Mouse (Mus musculus) bone marrow macrophage, adult 2 months (primary cell): Measurements from ENCODE around the gene Fam76a. TPM values are rescaled to one million over a fixed set of nuclear protein-coding genes. Genes with fewer than 3 reads are reported as not detected.
"Not testable (repeated sequence)": the region's sequence is repeated elsewhere in the genome, so short reads cannot be mapped to it uniquely, and the experiment has no call there.

Experiments used
- H3K27ac ChIP-seq: 2 replicates; pipeline ENCODE4 v1.5.1; 2012; ENCODE audit warnings: low read depth, low read length; ENCODE audit not compliant: insufficient read depth
- H3K4me1 ChIP-seq: 2 replicates; pipeline ENCODE4 v1.6.1; 2012; ENCODE audit warnings: low read length; ENCODE audit not compliant: control insufficient read depth, insufficient read depth
- H3K4me3 ChIP-seq: 2 replicates; pipeline ENCODE4 v1.5.1; 2012; ENCODE audit warnings: mild to moderate bottlenecking, low read length, moderate library complexity; ENCODE audit not compliant: insufficient read depth
- CTCF ChIP-seq: IDR thresholded peaks from 2 replicates; pipeline ENCODE4 v1.5.1; 2012; ENCODE audit warnings: low read depth, mild to moderate bottlenecking, low read length, moderate library complexity
- POLR2A ChIP-seq: IDR thresholded peaks from 2 replicates; pipeline ENCODE4 v1.6.1; 2012; ENCODE audit warnings: mild to moderate bottlenecking, low read depth, low read length, borderline replicate concordance
- polyA plus RNA-seq: library from polyadenylated mRNA; stranded (reverse); fragments of >200 nt; gene quantifications from 2 replicates; pipeline ENCODE4 v1.2.4, GENCODE M21; 2012; ENCODE audit not compliant: missing spikeins, insufficient read depth, insufficient read length

Gene Fam76a
- polyA plus RNA-seq, 1 experiment: 37.6 TPM

GRCm38 (mm10) chr4:132932752-132933404 is 10.5 kb upstream of the Fam76a start:
- Histone ChIP-seq H3K27ac (no peak overlapping the region), H3K4me1 (peaks cover 3% of the 10 kb centered on the region; the same call in 1 of the 2 replicates), H3K4me3 (no peak overlapping the region)
- TF ChIP-seq POLR2A (no peak), CTCF (no peak)

GRCm38 (mm10) chr4:132930784-132931183 is 8.4 kb upstream of the Fam76a start:
- peak; percentile 37; the same call in 1 of the 2 replicates for TF ChIP-seq CTCF
- no peak for TF ChIP-seq POLR2A
- Histone ChIP-seq H3K4me1 (peaks cover 3% of the 10 kb centered on the region; the same call in 1 of the 2 replicates), H3K4me3 (no peak overlapping the region), H3K27ac (no peak overlapping the region)

GRCm38 (mm10) chr4:132926520-132926919 is 4.2 kb upstream of the Fam76a start:
- not testable (repeated sequence) for H3K4me1 ChIP-seq, H3K4me3 ChIP-seq, H3K27ac ChIP-seq

- peak overlapping the region; percentile 80 for H3K4me3 ChIP-seq
- peaks cover 7% of the 10 kb centered on the region for H3K4me1 ChIP-seq
- peak overlapping the region; percentile 54 for H3K27ac ChIP-seq
- no peak for TF ChIP-seq CTCF
- TF ChIP-seq POLR2A: no peak
Observed at GRCm38 (mm10) chr4:132922061-132922530, 262 bp downstream of the Fam76a start.

GRCm38 (mm10) chr4:132921488-132921887 is 870 bp downstream of the Fam76a start:
- no peak for TF ChIP-seq CTCF
- TF ChIP-seq POLR2A: no peak
- Histone ChIP-seq H3K4me3 (peak overlapping the region; percentile 80), H3K27ac (peak overlapping the region; percentile 54; the same call in 1 of the 2 replicates), H3K4me1 (peaks cover 7% of the 10 kb centered on the region)

GRCm38 (mm10) chr4:132920171-132920570 is 2.2 kb downstream of the Fam76a start:
- Histone ChIP-seq H3K4me3 (no peak overlapping the region), H3K4me1 (peaks cover 7% of the 10 kb centered on the region), H3K27ac (peak overlapping the region; percentile 32; the same call in 1 of the 2 replicates)
- TF ChIP-seq CTCF (no peak), POLR2A (no peak)

- H3K4me3 ChIP-seq, H3K4me1 ChIP-seq, H3K27ac ChIP-seq: not testable (repeated sequence)
Observed at GRCm38 (mm10) chr4:132918493-132918892, 3.9 kb downstream of the Fam76a start.

- Histone ChIP-seq H3K4me3 (no peak overlapping the region), H3K27ac (no peak overlapping the region), H3K4me1 (no peaks in the 10 kb centered on the region)
- TF ChIP-seq CTCF (no peak), POLR2A (no peak)
Observed at GRCm38 (mm10) chr4:132912156-132912555, 10.2 kb downstream of the Fam76a start.

- H3K27ac ChIP-seq: no peak overlapping the region
- H3K4me3 ChIP-seq: no peak overlapping the region
- TF ChIP-seq POLR2A: no peak
- no peak for TF ChIP-seq CTCF
- no peaks in the 10 kb centered on the region for H3K4me1 ChIP-seq
Observed at GRCm38 (mm10) chr4:132905843-132906360, 16.5 kb downstream of the Fam76a start.

- Histone ChIP-seq H3K4me3 (no peak overlapping the region), H3K27ac (no peak overlapping the region)
- TF ChIP-seq CTCF (no peak), POLR2A (no peak)
Observed at GRCm38 (mm10) chr4:132904765-132905309, 17.5 kb downstream of the Fam76a start.

GRCm38 (mm10) chr4:132904071-132904470 is 18.3 kb downstream of the Fam76a start:
- TF ChIP-seq CTCF (no peak), POLR2A (no peak)
- Histone ChIP-seq H3K4me3 (no peak overlapping the region), H3K27ac (no peak overlapping the region)

More at GRCm38 (mm10) chr4:132904765-132905309, 17.5 kb downstream of the Fam76a start:
- no peaks in the 10 kb centered on the region for H3K4me1 ChIP-seq

More at GRCm38 (mm10) chr4:132904071-132904470, 18.3 kb downstream of the Fam76a start:
- H3K4me1 ChIP-seq: no peaks in the 10 kb centered on the region
